Mouse (Mus musculus): ENCODE data around the gene Xlr3b.
"Not testable (repeated sequence)": the region's sequence is repeated elsewhere in the genome, so short reads cannot be mapped to it uniquely, and the experiment has no call there.

DNA sequence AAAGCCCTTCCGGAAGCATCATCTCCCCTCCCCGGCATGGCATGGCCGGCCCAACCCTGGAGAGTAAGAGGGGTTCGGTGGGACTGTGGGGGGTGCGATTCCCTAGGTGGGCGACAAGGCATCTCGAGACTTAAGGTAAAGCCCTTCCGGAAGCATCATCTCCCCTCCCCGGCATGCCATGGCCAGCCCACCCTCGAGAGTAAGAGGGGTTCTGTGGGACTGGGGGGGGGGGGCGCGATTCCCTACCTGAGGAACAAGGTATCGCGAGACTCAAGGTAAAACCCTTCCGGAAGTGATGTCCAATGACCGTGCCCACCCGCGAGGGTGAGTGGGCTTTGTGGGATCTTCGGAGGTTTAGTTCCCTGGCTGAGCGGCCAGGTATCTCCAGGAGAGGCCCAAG, 43.5 kb upstream of the Xlr3b start, which contains the start of gene Xlr5b:
- TF ChIP-seq CTCF (conservative IDR thresholded peaks at IDR 0.05; ENCODE audit: low read length); POU5F1 (IDR thresholded peaks at IDR 0.05; ENCODE audit: borderline replicate concordance, low read length): not testable (repeated sequence)

Data from E14TG2a.4 (cell line).